In the genomic region with DNA sequence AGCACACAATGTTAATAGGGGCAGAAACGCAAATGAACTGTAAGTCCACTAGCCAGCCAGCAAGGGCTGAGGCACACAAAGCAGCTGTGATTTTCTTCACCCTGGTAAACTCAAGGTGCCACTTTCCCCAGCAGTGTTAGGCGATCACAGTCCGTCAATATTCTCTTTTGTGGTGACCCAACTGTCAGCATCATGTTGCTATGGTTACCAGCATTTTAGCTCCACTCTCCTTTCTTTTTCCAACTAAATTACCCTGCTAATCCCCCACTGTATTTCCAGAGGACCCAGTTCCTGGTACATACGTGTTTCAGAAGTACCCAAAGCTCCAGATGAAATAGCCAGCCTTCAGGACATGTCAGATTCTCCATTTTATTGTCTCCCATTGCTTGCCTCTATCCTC, we compare ENCODE assay signal across 11 mouse cellular contexts.
A peak's percentile ranks its signal among the peaks of the same experiment; 100 is the strongest.
DNase-seq lines count a peak whose midpoint lies in the region; ATAC-seq and TF ChIP-seq lines count a peak whose summit lies in the region.
"Had no signal": no experiment of that assay in that cellular context is flagged by ENCODE, and none has a peak within 500 bp of the region (broad histone marks: within the 10 kb centered on the region; RNA-seq: fewer than 3 reads in every experiment).

No protein-coding gene starts in this region.

- no peak for DNase-seq in gastrocnemius, adult 2 months
- DNase-seq in gastrocnemius, postnatal 10 days, result no peak
- DNase-seq in kidney, adult 18-20 months, result no peak
- DNase-seq in thymus, postnatal 14 days, result no peak
- no peak for DNase-seq in kidney, adult 9 months
- DNase-seq: heart, postnatal 10 days; lung, postnatal 10 days had no signal

- 0 out of 2 replicates have a peak overlapping the region, but pooled peaks have one; percentile 67 for H3K27ac ChIP-seq in gastrocnemius, adult 2 months
- H3K27ac ChIP-seq in forebrain, embryonic 15.5 days (replicated peaks), result peak overlapping the region; percentile 84
- H3K27ac ChIP-seq in liver, embryonic 15.5 days (replicated peaks), result peak overlapping the region; percentile 100
- H3K27ac ChIP-seq in olfactory bulb, adult 2 months (ENCODE audit: insufficient read depth, low read depth, low read length), result peak overlapping the region; percentile 36; the same call in 1 of the 2 replicates
- H3K27ac ChIP-seq: kidney, embryonic 15.5 days had no signal

- 2% methylated on average over 4 of the region's 4 CpGs for WGBS in forebrain, embryonic 15.5 days
- WGBS in liver, embryonic 15.5 days (ENCODE audit: insufficient replicate concordance), result 60% methylated on average over 4 of the region's 4 CpGs
- 30% methylated on average over 4 of the region's 4 CpGs for WGBS in olfactory bulb, adult 2 months

- no peaks in the 10 kb centered on the region for H3K36me3 ChIP-seq in forebrain, embryonic 15.5 days
- no peaks in the 10 kb centered on the region for H3K36me3 ChIP-seq in liver, embryonic 15.5 days (replicated peaks)
- H3K36me3 ChIP-seq: kidney, embryonic 15.5 days had no signal

- no peak for TF ChIP-seq CTCF in gastrocnemius, adult 2 months (IDR thresholded peaks at IDR 0.05)
- TF ChIP-seq CTCF in olfactory bulb, adult 2 months (IDR thresholded peaks at IDR 0.05; ENCODE audit: insufficient read depth, low read depth, low read length), result no peak

- no peaks in the 10 kb centered on the region for H3K9me3 ChIP-seq in forebrain, embryonic 15.5 days
- no peaks in the 10 kb centered on the region for H3K9me3 ChIP-seq in liver, embryonic 15.5 days (replicated peaks)
- H3K9me3 ChIP-seq: kidney, embryonic 15.5 days had no signal

- H3K4me1 ChIP-seq in forebrain, embryonic 15.5 days, result peaks cover 47% of the 10 kb centered on the region
- H3K4me1 ChIP-seq in liver, embryonic 15.5 days (replicated peaks), result peaks cover 91% of the 10 kb centered on the region
- H3K4me1 ChIP-seq in olfactory bulb, adult 2 months (ENCODE audit: control insufficient read depth, insufficient read depth, low read length), result peaks cover 15% of the 10 kb centered on the region

- intact Hi-C loops in gastrocnemius, adult 2 months (cut with DNase I), result no loop called here

- ATAC-seq in forebrain, embryonic 15.5 days (replicated peaks), result peak; percentile 62
- no peak for ATAC-seq in liver, embryonic 15.5 days (ENCODE audit: insufficient read depth)

- no peaks in the 10 kb centered on the region for H3K27me3 ChIP-seq in forebrain, embryonic 15.5 days
- no peaks in the 10 kb centered on the region for H3K27me3 ChIP-seq in liver, embryonic 15.5 days
- H3K27me3 ChIP-seq: kidney, embryonic 15.5 days had no signal

- H3K4me2 ChIP-seq in forebrain, embryonic 15.5 days (replicated peaks), result no peak overlapping the region
- peak overlapping the region; percentile 63 for H3K4me2 ChIP-seq in liver, embryonic 15.5 days
- H3K4me2 ChIP-seq: kidney, embryonic 15.5 days had no signal

- no peak for TF ChIP-seq POLR2A in olfactory bulb, adult 2 months (IDR thresholded peaks at IDR 0.05; ENCODE audit: insufficient read depth, low read depth, low read length)

- H3K9ac ChIP-seq in forebrain, embryonic 15.5 days (replicated peaks), result no peak overlapping the region
- H3K9ac ChIP-seq in liver, embryonic 15.5 days, result peak overlapping the region; percentile 10; the same call in 1 of the 2 replicates
- H3K9ac ChIP-seq: kidney, embryonic 15.5 days had no signal

- no peak overlapping the region for H3K4me3 ChIP-seq in gastrocnemius, adult 2 months
- no peak overlapping the region for H3K4me3 ChIP-seq in forebrain, embryonic 15.5 days
- no peak overlapping the region for H3K4me3 ChIP-seq in liver, embryonic 15.5 days (replicated peaks)
- H3K4me3 ChIP-seq in olfactory bulb, adult 2 months (ENCODE audit: insufficient read depth, low read depth, low read length), result no peak overlapping the region
- H3K4me3 ChIP-seq: kidney, embryonic 15.5 days had no signal

Comparison
In these comparisons a context has a peak if more than half of its experiments do, and no peak if none do; other contexts are left out.
1. H3K27ac ChIP-seq: peak in every context shown above with its lines; median percentile 100 in liver, embryonic 15.5 days; 84 in forebrain, embryonic 15.5 days; 67 in gastrocnemius, adult 2 months; 36 in olfactory bulb, adult 2 months.